Comparison of ENCODE assay signal across 15 mouse cellular contexts in genomic region chr10:91612052-91612451, GRCm38 (mm10).
DNase-seq lines count a peak whose midpoint lies in the region.
"Had no signal": no experiment of that assay in that cellular context is flagged by ENCODE, and none has a peak within 500 bp of the region (broad histone marks: within the 10 kb centered on the region; RNA-seq: fewer than 3 reads in every experiment).

No protein-coding gene starts in this region.

- DNase-seq in layer of hippocampus, adult 11-12 months (ENCODE audit: low spot score) = peak; percentile 27
- DNase-seq in layer of hippocampus, postnatal 14 days (ENCODE audit: low spot score in 2 of 2) = no peak
- peak; percentile 10 to 58 for DNase-seq in left cerebral cortex, adult 9 months (ENCODE audit: low spot score in 2 of 2)
- DNase-seq in left cerebral cortex, adult 11 months (ENCODE audit: low spot score) = no peak
- peak; percentile 45 for DNase-seq in right cerebral cortex, postnatal 25 days
- DNase-seq in right cerebral cortex, postnatal 14 days = no peak
- no peak for DNase-seq in ovary, adult 18-20 months (ENCODE audit: low spot score)
- DNase-seq: adrenal gland, postnatal 14 days; cerebellum, adult 18-20 months; cerebellum, adult 9-11 months; cerebellum, postnatal 36 days; forebrain, postnatal 0 days; gastrocnemius, postnatal 36 days; heart, adult 18-20 months; heart, postnatal 10 days had no signal

Comparison
In these comparisons a context has a peak if more than half of its experiments do, and no peak if none do; other contexts are left out.
1. DNase-seq: peak in layer of hippocampus, adult 11-12 months (single experiment), left cerebral cortex, adult 9 months (2 of 2) and right cerebral cortex, postnatal 25 days (single experiment); none in layer of hippocampus, postnatal 14 days (0 of 2), left cerebral cortex, adult 11 months (single experiment), right cerebral cortex, postnatal 14 days (single experiment) and ovary, adult 18-20 months (single experiment).